Mouse (Mus musculus): ENCODE results near the gene Prss57.

The Prss57 gene

DNA sequence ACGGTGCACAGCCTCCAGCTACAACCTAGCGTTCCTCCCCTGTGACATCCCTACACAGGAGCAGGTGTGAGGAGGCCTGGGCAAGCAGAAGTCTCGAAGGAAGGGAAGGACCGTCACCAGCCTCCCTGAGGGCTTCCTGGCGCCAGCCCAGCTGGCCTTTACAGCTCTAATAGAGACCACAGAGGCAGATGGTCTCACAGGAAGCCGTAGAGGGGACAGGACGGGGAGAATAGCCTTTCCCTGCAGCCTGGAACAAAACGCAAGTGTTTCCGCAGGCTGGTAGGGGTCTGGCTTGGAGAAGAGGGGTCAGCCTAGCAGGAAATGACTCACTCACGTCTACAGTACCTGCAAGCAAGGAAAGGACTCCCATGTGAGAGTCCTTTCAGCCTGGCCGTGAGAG, 17.1 kb upstream of the Prss57 start:
- DNase-seq (ENCODE audit: extremely low read depth, low read depth), result no peak

DNA sequence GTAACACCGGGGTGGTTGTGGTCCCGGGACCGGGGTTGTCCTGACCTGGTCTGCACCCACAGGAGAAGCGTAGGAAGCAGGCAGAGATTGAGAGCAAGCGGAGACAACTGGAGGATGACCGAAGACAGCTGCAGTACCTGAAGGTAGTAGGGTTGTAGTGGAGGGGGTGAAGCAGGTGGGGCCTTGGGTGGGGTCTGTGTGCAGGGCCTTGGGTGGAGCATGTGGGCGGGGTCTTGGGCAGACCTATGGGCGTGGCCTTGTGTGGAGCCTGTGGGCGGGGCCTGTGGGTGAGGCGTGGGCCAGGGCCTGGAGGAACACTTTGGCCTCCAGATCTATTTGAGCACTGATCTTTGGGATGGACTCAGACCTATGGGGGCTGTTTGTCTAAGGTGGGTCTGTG, 16.2 kb upstream of the Prss57 start:
- no peak for DNase-seq (ENCODE audit: extremely low read depth, low read depth)

DNA sequence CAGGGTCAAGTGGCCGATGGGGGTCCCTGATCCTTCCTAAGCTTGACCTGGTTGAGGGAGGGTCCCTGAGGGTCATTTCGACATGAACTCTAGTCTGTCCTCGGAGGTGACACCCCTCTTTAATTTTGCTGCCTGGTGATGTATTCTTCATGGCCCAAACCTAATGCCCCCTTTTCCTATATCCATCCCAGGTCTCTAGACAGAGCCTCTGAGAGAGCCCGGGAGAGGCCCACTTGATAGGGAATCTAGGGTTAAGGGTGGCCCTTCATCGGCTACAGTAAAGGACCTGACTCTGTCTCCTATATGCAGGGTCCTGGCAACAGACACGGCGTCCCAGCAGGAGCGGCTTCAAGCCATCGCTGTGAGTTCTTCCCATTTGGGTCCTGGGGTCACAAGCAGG, 15.6 kb upstream of the Prss57 start:
- no peak for DNase-seq (ENCODE audit: extremely low read depth, low read depth)

DNA sequence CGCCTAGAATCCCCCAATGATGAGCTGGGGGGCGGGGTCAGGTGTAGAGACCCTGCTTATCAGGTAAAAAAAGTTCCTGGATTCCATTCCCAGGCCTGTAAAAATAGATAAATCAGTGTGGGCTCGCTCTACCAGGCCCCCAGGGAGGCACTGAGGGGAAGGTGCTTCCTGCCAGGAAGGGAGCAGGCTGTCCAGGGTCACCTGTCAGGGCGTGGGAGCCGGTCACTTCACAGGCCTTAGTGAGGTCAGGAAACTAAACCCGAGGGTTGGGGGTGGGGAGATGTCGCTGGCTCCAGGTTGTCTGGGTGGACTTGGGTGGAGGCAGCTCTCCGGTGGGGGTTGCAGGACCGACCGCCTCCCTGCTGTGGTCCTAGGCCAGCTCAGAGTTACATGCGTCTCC, 14.9 kb upstream of the Prss57 start:
- DNase-seq (ENCODE audit: extremely low read depth, low read depth), result no peak

DNA sequence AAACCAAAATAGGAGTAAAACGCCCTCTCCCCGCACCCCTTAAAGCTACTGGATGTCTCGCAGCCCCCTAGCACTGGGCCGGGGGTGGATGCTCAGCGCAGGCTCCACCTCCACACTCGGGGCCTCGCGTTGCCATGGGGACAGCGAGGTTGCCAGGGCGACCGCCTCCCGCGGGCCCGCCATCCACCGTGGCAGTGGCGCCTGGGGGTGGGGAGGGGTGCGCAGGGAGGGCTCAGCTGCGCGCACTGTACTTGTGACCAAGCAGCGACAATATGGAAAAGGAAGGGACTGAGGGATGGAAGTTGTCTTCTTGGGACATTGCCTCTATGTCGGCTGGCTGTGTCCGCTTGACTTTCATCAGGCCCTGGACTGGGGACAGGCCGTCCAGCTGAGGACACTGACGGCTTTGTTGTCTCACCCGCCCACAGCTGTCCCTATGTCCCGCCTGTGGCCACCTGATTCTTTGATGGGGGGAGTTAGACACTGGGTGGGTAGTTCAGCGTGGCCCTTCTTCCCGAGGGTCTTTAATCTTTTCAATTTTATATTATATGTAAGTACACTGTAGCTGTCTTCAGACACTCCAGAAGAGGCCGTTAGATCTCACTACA, 13.1 kb upstream of the Prss57 start:
- no peak for DNase-seq (ENCODE audit: extremely low read depth, low read depth)

DNA sequence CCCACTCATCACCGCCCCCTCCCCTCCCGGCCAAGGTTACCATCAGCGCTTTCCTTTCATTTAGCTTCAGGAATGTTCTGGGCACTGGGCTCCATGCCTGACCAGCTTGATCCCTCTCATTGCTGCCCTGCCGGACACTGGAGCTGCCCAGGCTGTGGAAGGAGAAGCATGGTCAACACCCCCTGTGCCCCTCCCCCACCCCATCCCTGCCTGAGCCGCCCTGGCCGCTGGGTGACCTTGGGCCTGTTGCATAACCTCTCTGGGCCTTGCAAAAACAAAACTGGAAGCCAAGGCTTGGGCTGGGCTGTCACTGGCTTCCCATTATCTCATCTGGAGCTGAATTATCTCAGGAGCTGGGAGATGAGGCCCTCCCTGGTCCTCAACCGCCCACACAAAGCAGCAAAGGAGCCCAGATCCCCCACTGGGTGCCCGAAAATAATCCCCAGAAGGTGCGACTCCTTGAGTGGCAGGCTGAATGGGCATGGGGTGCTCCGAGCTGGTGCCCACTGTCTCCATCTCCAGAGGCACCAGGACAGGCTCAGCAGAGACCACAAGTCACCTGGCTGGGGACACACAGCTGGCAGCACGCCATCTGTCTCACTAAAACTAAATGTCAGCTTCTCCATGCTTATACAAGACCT, 11.7 kb upstream of the Prss57 start:
- DNase-seq (ENCODE audit: extremely low read depth, low read depth), result no peak

DNA sequence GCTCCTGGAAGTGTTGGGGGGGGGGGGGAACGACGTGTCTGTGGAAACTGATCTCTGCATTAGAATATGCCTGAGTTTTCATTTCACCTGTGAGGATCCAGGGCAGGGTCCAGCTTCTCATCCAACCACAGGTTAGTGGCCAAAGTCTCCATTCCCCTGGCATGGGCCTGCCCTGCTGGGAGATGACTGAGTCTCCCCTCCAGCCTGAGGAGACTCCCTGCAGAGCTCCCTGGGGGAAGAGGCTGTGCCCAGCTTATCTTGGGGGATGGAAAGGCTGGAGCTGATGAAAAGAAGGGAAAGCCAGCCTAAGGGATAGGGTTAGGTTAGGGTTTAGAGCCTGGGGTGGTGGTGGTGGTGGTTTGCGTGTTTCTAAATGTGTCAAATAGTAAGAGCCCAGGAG, 11.1 kb upstream of the Prss57 start:
- DNase-seq (ENCODE audit: extremely low read depth, low read depth), result no peak

DNA sequence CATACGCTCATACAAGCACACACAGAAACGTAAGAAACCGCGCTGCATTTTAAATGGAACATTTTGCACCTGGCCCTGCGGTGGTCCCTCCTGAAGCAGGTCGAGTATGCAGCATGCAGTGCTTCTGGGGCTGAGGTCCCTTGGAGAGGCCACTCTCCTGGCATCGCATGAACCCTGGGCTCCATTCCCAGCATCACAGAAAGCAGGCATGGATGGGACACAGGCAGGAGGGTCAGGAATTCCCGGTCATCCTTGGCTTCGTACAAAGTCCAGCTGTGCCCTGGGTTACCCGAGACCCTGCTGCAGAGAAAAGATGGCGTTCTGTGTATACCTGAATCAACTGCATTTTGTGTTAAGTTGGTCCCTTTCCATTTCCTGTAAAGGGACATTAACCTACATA, 9.7 kb upstream of the Prss57 start:
- no peak for DNase-seq (ENCODE audit: extremely low read depth, low read depth)

DNA sequence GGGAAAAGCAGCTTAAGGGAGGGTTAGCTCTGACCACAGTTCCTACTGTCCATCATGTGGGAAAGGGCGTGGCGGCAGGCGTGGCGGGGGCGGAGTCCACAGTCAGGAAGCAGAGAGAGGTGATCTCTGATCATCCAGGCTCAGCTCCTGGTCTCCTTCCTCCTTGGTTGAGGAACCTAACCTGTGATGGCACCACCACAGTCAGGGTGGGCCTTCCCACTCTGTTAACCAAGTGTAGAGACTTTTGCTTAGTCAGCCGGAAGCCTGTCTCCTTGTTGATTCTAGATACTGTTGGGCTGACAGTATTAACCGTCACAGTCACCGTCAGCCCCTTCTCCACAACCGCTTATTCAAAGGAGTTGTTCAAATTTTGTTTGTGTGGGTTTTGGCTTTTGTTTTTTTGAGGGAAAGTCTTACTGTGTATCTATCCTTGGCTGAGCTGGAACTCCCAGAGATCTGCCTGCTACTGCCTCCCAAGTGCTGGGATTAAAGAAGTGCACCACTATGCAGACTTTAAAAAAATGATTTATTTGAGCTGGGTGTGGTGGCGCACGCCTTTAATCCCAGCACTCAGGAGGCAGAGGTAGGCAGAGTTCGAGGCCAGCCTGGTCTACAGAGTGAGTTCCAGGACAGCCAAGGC, 7.6 kb upstream of the Prss57 start:
- peak; percentile 97 for DNase-seq (ENCODE audit: extremely low read depth, low read depth)

DNA sequence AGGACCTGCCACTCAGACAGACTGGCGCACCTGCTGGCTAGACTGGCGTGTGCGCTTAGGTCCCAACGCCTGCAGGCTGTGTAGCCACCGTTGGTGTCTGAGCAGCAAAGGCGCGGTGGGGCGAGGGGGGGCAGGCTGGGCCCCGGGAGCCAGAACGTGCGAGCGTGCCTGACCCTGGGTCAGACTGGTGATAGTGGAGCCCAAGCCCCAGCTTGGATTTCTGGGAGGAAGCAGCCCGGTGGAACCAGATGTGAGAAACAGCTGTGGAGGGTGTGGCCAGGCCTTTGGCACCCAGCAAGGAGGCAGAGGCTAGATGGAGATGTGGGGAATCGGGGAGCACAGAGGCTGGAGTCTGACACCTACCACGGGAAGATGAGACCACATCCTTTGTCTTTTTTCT, 6.6 kb upstream of the Prss57 start:
- peak; percentile 31 for DNase-seq (ENCODE audit: extremely low read depth, low read depth)

DNA sequence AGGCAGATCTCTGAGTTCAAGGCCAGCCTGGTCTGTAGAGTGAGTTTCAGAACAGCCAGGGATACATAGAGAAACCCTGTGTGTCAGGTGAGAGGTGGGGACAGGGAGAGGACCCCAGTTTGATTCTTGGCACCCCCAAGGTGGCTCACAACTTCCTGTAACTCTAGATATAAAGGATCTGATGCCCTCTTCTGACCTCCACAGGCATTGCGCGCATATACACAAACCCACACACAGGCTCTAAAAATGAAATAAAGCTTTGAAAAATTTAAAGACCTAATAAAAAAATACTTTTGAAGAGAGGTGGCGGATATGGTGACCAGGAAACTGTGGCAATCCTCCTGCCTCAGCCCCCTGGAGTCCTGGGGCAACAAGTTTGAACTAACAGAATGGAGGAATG, 5.1 kb upstream of the Prss57 start:
- no peak for DNase-seq (ENCODE audit: extremely low read depth, low read depth)

DNA sequence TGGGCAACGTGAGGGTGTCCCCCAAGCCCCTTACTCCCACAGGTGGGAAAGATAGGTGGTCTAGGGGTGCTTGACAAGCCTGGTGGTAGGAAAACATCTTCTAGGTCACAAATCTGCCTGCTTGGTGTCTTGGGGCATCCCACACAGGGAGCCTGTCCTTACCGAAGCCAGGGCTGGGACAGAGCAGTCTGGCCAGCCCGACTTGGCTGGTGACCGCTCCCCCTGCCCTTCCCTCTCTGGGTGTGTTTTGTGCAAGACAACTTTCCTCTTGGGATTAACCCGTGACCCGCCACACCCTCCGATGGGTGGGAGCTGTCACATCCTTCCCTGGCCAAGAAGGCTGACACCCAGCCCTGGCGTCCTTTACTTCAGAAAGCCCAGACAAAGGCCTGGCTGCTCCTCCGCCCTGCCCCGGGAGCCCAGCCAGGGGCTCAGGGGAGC, 3.8 kb upstream of the Prss57 start:
- DNase-seq (ENCODE audit: extremely low read depth, low read depth), result no peak

DNA sequence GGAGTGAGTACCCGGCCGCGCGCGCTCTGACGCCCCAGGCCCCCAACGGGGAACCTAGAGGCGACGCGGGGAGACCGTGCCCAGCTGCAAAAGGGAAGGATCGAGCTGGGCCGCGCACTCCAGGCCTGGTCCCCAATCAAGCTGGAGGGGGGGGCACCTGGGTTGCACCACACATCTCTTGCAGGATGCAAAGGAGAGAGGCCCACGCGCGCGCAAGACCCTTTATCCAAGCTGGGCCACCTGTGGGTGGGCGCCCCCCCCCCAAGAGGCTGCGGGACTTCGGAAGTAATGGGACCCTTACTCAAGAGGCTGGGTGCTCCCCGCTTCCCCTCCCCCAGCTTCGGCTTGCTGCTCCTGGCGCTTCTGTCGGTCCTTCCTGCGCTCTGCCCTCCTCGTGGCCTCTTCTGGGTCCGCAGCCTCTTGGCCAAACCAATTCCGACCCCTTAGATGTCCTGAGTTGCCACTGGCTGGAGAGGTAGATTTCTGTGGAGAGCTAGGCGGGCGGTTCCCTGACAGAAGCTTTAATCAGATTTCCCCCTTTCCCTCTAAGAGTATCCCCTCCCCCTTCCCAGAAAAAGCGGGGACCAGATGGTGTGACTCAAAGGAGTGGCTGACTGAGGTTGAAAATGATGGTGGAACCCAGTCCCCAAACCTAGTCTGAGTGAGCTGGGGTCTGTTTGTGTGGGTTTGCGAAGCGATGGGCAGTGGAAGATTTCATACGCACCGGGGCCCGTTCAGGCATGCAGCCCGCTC, 3.2 kb upstream of the Prss57 start:
- DNase-seq (ENCODE audit: extremely low read depth, low read depth), result no peak

DNA sequence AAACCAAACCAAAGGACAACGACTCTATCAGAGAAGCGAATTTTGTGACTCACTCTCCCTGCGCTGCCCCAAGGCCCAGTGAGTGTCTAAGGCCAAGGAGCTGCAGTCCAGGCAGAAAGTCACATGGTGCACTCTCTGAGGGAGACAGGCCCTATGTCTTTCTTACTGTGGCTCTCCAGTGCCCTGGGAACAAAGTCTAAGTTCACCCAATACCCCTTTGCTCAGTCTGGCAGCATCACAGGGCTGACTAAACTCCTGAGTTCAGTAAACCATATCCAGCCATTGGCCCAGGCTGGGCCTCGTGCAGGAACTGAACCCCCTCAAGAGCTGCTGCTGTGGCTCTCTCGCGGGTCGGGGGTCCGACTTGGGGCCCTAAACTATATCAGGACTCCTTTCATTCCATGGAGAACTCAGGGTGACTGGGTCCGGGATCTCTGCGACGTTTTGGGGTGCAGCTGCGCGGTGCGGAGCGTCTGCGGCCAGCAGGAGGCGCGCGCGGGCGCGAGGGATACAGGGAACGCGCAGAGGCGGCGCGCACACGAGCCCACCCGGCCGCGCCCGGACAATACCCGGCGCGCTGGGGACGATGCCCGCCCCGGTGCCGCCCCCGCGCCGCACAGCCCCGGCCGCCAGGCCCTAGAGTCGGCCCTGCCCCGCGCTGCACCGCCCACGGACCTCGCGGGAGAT, 2.4 kb upstream of the Prss57 start, which contains the start of gene Palm:
Palm (plus strand) TSS at position 522 of the 687 bp plus-strand sequence.
- no peak for DNase-seq (ENCODE audit: extremely low read depth, low read depth)

DNA sequence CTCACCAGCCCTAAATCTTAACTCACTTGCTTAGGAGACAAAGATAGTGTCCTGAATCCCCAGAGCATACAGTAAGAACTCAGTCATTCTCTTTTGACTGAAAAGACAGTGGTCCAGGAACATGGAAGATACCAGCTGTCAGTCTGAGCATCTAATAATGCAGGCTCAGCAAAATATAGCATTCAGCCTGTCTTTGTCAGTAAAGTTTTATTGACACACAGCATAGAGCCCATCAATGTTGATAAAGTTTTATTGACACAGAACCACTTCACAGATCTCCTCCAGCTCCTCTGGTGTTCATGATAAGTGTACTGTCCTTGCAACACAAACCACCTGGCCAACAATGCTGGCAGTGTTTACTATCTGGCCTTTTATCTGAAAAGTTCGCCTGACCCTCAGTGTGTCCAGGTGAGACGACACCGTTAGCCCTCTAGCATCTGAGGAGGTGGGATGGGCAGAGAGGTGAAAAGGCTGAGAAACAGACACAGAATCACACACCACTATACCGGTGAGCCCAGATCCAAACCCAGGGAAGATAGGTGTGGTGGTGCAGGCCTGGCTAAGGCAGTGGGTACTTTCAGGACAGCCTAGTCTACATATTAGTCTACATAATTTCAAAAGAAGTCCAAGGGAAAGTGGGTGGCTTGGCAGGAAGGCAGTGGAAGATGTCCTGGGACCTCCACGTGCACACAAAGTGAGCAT, 1.7 kb upstream of the Prss57 start:
- no peak for DNase-seq (ENCODE audit: extremely low read depth, low read depth)

DNA sequence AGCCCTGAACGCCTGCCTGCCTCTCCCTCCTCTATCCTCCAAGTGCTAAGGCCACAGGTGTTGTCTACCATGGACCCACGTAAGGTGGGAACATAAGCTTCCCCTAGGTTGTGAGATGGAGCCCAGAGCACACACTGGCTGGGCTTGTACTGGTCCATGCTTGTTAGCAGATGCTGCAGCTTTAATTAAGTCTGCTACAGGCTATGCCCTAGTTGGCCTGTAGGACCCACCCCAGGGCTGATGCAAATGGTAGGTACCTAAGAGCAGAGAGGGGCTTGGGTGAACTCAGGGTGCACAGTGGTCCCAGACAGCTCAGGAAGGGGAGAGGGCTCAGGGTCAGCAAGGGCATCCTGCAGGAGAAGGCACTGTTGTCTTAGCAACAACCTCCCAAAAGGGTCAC, 1.2 kb downstream of the Prss57 start:
- no peak for DNase-seq (ENCODE audit: extremely low read depth, low read depth)

DNA sequence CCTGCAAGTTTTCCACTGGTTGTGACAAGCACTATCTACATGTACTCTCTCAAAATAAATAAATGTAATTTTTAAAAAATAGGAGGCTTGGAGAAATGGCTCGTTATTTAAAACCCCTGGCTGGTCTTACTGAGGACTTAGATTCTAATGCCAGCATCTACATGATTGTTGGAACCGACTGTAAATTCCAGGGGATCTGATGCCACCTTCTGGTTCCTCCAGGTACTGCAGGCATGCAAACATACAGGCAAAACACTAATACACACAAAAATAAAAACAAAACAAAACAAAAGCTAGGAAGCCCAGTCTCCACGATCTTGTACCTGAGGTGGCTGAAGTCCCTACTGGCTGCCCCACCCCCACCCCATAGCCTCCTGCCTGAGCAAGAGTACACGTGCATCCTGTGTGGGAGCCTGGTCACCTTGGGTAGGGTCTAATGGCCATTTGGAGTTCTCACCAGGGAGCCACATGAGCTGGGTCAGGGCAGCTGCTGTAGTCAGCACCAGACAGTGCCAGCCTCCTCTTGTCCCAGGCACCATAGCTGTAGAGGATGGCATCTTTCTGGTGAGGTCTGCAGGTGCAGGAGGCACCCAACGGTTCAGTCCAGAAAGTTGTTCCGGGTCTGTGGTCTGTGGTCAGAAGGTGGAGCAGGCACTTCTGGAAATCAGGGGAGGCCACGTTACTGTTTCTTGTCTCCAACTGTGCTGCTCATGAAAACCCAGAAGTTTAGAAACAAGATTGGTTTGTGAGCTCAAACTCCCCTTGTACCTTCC, 2.2 kb downstream of the Prss57 start:
- DNase-seq (ENCODE audit: extremely low read depth, low read depth), result peak; percentile 54

DNA sequence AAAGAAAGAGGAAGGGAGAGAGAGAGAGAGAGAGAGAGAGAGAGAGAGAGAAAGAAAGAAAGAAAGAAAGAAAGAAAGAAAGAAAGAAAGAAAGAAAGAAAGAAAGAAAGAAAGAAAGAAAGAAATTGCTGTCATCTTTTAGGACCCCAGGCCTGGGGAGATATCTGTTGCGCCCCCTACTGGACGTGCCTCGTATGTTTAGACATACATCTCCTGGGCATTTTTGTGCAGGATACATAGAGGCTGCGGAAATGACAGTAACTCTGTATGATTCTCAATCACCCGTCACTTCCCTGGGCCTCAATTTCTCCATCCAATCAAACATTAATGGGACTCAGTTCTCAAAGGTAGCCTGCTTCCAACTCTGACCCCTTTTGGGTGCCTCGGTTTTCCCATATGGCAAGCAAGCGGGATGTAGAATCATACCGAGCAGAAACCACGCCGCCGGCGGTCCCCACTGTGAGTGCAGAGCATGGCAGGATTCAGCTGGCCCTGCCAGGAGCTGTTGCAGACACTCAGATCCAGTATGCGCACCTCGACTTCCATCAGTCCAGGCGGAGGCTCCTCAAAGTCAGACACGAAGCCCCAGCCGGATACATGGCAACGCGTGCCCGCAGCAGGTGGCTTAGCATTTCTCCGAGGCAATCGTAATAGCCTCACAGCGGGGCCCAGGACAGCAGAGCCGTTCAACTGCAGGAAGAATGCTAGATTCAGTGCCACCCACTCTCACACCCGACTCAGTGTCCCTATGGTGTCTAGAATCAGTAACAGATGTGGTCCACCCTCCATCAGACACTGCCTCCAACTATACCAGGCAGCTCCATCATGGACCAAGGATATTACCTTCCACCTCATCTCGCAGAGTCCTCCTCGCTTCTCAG, 6.6 kb downstream of the Prss57 start:
- DNase-seq (ENCODE audit: extremely low read depth, low read depth), result no peak

DNA sequence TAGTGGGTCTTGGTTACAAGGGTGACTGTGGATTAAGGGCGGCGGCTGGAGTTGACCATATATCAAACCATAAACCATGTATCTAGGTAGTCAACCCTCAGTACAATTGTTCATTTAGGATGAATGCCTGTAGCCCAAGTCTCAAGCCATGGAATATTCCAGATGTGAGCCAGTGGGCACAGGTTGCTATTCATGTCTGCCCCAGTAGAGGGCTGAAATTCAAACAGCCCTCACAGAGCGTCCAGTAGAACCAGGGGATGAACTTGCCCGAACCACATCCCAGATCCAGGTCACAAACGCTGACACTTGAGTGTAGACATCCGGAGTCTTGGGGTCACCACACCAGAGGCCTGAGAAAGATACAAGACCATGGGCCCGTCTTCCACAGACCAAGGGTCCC, 7.7 kb downstream of the Prss57 start:
- no peak for DNase-seq (ENCODE audit: extremely low read depth, low read depth)
